Mouse (Mus musculus) gastrocnemius, postnatal 36 days (tissue): ENCODE measurements around the gene Tenm4. TPM values are rescaled to one million over a fixed set of nuclear protein-coding genes. Genes with fewer than 3 reads are reported as not detected.

Source experiments
- DNase-seq, 2 experiments: peaks; one replicate each; pipeline ENCODE4 v3.0.0; 2022
- intact Hi-C: fragments of 180-260 bp; cut with DNase I; formaldehyde crosslinking; loops from one replicate; pipeline ENCODE4 v1.15.1; 2025
- long read RNA-seq, 2 experiments: library from polyadenylated mRNA; stranded (forward); transcript quantifications; one replicate each; pipeline ENCODE4 v2.0.0; 2021
- total RNA-seq, 2 experiments: library from RNA; stranded (reverse); gene quantifications; 2 replicates each; pipeline ENCODE4 v1.2.3; 2021

Tenm4 gene
- 1 to 10 TPM in 1 of 2 experiments, under 1 TPM in 1; 0.69 to 1.1 TPM for total RNA-seq
- long read RNA-seq, experiment 1 = 0 reads
- long read RNA-seq, experiment 2 = 0 reads

DNA sequence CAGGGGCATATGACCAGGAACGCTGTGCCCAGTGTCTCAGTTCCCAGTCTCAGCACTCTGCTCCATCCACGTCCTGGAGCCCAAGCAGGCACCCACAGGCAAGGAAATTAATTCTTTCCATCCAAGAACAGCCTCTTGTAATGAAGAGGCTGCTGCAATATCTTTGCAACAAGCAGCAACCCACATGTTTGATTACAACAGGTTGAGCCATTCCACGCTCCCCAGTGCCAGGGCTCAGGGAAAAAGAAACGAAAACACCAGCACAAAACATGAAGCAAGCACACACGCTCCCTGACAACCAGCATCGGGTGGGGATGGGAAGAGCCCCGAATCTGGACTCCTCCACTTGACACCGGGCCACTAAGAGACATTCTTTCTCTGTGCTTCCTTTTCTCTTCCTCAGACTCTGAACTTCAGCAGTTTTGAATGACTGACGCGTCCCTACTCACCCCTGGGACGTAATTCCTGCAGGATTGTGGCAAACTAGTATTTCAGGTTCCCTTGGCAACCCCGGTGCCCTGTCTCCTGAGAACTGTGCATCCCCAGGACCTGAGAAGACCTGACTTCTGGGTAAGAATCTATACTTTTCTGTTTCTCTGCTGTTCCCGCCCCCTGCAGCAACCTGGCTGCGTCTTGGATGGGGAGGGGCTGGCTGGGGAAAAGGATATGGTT, at the start of gene Tenm4:
Gene Tenm4, plus strand, starts transcription at position 323 of the 672 bp plus-strand sequence.
- DNase-seq = no peak
- intact Hi-C loops = no loop called here

DNA sequence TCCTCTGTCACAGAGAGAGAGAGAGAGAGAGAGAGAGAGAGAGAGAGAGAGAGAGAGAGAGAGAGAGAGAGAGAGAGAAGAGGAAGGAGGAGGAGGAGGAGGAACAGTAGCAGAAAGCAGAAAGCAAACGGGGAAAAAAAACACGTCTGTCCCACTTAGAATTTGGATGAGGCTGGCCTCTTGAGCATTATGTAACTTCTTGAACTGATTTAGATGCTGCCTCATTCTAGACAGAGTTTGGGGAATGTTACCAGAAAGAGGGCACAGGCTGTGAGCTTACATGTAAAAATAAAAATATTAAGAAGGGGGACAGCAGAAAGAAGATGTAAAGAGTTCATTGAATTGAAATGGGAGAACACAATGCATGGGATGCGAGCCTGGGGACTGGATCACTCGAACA, 40.3 kb upstream of the Tenm4 start:
- no peak for DNase-seq
- intact Hi-C loops = no loop called here

DNA sequence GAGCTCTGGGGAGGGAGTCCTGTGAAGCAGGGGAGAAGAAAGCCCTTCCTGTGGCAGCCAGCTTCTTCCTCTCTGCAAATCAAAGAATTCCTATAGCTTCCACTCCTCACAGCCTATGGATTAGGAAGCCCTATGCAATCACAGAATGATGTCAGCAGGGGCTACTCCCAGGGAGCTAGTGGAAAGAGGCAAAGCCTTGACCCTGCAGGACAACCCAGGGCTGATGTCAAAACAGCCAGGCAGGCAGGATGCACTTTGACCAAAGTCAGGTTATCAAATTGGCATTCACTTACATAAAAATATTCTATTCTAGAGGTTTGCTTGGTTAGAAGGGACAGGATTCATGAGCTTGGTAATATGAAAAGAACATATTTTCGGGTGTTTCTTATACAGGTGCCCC, 39.9 kb upstream of the Tenm4 start:
- intact Hi-C loops = no loop called here
- no peak for DNase-seq

DNA sequence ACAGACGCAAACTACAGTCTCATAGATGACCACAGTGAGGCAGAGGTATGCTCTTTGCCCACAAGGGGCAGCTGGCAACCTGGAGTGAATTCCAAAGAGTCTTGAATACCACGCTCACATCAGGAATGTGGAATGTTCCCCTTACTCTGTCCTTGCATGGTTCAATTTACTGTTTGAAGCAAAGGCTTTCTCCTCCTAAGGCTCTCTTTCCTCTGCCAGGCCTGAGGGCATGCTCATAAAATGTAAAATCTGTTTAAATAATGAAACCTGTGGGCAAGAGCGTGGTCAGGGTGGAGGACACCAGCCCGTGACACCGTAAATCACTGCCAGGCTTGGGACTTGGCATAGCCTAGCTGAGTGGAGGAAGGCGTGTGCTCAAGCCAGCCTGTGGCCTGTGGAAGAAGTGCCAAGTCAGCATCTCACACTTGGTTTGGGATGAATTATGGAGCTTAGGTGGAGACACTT, 34.5 kb upstream of the Tenm4 start:
- intact Hi-C loops = no loop called here
- peak in 1 of 2 experiments; percentile 22 for DNase-seq

DNA sequence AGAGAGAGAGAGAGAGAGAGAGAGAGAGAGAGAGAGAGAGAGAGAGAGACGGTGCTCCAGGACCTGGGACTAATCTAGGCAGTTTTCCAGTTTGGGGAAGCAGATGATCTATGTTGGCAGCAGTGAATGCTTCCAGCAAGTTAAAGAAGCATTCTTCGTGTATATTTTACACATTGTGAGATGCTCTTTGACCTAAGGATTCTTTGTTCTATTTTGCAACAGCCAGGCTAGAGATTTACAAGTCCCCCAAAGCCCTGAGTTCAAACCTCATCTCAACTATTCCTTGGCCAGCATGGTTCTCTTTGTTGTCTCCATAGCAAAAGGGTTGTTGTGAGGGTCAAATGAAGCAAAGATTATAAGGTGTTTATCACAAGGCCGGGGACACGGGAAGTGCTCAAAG, 29.2 kb upstream of the Tenm4 start:
- DNase-seq = no peak
- intact Hi-C loops = no loop called here

DNA sequence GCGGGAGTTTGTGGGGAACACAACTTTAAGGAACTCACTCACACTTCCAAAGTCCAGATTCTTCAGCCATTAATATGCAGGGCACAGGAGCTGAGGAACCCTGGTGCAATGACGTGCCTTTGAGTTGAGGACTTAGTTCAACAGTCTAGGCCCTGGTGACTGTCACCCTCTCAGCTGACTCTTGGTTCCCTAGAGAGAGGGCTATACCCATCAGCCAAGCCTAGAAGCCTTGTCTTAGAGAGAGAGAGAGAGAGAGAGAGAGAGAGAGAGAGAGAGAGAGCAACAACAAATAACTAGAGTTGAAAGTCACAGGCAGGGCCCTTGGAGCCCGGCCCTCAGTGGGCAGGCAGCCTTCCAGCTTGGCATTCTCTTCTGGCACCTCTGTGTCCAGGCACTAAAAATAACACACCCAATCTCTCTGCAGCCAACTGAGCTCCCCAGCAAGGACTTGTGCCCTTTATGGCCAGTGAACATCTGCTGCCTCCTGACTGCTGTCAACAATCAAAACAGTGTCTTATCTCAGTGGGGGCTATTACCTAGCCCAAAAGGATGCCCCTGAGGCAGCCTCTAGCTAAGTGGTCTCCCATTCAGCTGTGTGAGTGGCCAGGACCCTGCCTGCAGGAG, 28.0 kb upstream of the Tenm4 start:
- DNase-seq = peak; percentile 79
- intact Hi-C loops = no loop called here

DNA sequence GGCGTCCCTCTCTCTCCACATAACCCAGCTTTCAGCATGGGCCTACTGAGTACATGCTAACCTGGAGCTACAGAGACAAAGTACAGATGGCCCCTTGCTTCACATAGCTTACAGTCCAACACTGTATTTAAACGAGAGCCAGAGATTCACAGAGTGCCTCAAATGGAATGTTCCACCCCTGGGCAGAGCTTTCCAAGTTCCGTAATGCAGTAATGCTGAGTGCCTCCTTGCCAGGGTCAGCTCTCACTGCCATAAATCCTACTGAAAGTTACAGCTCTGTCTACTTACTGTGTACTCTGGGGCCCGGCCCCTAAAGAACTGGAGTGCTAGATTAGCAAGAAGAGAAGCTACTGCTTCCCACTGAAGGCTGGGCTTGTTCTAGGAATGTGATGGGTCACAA, 23.6 kb upstream of the Tenm4 start:
- intact Hi-C loops = no loop called here

DNA sequence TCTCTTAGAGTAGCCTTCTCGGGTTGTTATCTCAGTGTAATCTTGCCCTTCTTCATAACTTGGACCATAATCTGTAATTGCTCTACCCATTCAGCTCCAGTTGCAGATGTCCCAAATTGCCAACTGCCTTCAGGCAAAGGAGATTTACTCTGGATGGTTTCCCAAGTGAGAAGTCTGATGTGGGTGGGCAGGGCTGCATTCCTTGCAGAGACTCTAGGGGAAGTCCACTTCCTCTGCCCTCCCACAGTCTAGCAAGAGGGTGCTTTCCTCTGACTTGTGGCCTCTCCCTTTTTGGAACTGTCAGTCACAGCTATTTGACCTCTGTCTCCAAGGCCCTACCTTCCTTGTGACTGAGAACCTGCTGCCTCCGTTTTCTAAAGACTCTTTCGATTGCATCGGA, 22.9 kb upstream of the Tenm4 start:
- intact Hi-C loops = no loop called here

More for the DNA sequence above, 23.6 kb upstream of the Tenm4 start:
- DNase-seq = peak in 1 of 2 experiments; percentile 10

DNA sequence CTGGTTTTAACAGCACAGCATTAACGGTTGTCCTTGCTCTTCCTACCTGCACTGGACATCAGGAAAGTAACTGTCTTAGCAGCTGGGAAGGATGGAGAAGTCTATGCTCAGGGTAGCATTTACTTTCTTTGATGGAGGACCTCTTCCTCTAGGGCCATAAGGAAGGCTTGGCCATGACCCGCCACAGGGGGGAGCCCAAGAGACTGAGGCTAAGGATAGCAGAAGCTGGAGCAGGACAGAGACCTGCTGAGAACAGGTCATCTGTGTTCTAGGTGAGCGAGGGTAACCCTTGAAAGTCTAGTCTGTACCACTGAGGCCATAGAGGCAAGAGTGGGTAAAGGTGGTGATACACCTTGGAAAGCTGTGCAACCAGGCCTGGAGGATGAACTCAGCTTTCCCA, 19.8 kb upstream of the Tenm4 start:
- intact Hi-C loops = loop anchor here (5.0 kb wide), 1 partner anchor 766 kb away; no protein-coding TSS in a partner anchor
- DNase-seq = peak; percentile 39 to 49

More for the DNA sequence above, 22.9 kb upstream of the Tenm4 start:
- no peak for DNase-seq

DNA sequence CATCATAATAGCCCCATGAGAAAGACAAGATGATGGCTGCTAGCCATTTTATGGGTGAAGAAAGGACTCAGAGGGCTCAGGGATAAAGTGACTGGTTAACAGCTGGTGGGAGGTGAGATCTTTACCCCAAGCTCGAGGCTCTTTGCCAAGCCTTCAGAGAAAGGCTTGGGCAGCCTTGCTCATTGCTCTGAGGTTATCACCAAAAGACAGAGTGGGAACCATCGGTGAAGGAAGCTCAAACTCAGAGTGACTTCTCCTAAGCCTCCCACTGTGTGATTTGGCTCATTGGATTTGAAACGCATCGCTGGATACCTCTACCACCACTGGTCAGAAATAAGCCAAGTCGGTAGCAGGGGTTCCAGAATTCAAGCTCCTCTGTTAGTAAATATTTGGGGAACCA, 19.1 kb upstream of the Tenm4 start:
- intact Hi-C loops = loop anchor here (5.0 kb wide), 1 partner anchor 765 kb away; no protein-coding TSS in a partner anchor
- no peak for DNase-seq

DNA sequence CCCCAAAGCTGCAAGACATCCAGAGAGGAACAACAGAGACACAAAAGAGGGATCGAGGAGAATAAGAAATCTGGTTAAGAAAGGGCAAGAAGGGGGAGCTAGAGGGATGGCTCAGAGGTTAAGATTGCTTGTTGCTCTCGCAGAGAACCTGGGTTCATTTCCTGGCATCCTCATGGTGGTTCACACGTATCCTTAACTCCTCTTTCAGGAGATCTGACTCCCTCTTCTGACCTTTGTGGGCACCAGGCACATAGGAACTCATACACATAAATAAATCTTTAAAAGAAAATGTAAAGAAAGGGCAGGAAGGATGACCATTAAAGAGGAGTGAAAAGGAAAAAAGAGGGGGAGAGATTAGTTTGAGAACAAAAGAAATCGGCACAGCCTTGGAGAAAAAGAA, 18.6 kb upstream of the Tenm4 start:
- DNase-seq = no peak
- intact Hi-C loops = loop anchor here (5.0 kb wide), 1 partner anchor 765 kb away; no protein-coding TSS in a partner anchor

DNA sequence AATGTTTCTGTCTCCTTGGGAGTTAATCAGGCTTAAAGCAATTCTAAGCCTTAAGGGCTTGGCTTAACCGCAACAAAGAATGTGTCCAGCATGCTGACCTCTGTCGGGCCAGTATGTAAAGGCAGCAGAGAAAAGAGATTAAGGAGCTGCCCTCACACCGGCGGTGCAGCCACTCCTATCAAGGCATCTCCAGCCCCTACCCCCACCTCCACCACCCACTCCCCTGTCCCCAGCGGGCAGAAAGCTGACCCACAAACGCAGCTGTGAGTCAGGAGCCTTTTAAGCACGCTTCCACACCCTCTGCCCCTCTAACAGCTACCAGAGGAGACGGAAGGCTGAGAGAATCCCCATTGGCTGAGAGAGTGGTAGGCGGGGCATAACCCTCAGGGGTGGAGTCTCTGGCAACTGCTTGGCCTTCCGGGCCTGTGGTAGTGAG, 18.1 kb upstream of the Tenm4 start:
- peak; percentile 17 to 20 for DNase-seq
- intact Hi-C loops = loop anchor here (5.0 kb wide), 1 partner anchor 764 kb away; no protein-coding TSS in a partner anchor

DNA sequence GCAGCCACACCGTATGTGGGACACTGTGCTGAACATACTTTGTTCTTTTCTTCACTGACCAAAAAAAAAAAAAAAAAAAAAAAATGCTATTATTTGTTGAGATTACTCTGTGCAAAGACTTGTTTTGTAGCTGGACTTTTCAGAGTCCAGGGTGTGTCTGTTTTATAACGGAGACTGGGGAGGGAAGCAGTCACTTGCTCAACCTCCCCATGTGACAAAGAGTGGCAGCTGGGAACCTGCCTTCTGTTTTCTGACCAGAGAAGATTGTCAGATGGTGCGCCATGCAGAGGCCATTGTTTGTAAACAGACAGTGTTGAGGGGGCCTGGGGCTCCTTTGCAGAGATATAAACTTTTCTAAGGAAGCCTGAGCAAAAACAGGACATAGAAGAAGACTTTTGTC, 17.0 kb upstream of the Tenm4 start:
- no peak for DNase-seq
- intact Hi-C loops = loop anchor here (5.0 kb wide), 1 partner anchor 763 kb away; no protein-coding TSS in a partner anchor

DNA sequence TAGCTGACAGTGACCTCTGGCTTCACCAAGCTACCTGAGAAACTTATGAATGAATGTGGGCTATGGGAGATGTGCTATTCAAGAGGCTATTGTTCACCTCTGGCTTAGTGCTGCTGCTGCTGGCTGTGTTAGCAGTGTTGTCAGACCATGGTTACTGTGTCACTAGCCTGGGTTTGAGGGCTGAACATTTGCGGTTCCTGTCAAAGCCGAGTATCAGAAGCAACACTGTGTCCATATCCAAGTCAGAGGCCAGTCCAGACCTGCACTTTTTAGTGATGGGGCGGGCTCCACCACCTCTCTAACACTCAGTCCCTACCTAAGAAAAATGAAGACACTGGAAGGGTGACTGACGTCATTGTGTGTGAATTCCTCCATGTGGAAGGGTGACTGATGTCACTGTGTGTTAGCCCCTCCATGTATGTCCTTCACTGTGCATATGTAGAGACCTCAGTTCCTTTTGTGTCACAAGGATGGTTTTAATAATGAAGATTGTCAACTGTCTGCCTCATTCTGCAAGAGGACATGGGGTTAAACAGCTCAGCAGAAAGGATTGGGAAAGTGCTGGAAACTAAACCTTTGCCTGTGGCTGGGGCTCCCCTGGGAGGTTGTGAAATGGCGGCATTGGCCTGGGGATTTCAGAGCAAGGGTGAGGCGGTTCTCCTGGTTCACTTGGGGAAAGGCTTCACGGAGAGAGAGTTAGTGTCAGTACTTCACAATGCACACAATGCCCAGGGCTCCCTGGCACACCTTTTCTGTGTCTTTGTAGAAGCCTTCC, 14.4 kb upstream of the Tenm4 start:
- intact Hi-C loops = no loop called here

DNA sequence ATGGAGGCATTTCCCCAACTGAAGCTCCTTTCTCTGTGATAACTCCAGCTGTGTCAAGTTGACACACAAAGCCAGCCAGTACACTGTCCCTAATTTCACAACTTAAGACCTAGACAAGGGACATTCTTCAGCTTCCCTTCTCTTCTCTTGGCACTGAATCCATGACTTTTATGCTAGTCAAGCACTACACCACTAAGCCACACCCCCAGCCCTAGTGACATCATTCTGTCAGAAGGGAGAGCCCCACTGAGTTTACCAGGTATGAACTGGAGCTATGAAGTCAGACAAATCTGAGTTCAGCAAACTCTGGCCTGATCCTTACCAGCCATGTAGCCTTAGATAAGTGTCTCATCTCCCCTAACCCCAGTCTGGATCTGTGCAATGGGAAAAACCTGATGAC, 6.9 kb upstream of the Tenm4 start:
- no peak for DNase-seq
- intact Hi-C loops = no loop called here

More for the DNA sequence above, 14.4 kb upstream of the Tenm4 start:
- DNase-seq = no peak

DNA sequence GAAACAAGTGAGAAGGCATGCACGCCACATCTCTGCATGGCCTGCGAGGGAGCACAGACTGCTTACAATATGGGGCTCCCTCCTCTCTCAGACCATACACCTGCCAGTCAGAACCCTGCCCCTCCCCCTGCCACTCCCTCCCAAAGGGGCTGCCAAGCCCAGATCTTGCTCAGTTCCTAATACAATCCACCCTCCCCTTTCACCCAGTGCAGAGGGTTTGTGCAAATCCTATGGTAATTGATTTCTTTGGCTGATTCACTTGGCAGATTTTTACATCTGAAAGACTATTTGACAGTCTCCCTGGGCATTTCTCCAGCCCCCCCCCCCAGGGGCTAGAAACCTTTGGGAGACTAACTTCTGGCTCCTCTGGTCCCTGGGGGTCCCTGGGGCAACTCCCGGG, 2.1 kb upstream of the Tenm4 start:
- intact Hi-C loops = no loop called here
- no peak for DNase-seq

DNA sequence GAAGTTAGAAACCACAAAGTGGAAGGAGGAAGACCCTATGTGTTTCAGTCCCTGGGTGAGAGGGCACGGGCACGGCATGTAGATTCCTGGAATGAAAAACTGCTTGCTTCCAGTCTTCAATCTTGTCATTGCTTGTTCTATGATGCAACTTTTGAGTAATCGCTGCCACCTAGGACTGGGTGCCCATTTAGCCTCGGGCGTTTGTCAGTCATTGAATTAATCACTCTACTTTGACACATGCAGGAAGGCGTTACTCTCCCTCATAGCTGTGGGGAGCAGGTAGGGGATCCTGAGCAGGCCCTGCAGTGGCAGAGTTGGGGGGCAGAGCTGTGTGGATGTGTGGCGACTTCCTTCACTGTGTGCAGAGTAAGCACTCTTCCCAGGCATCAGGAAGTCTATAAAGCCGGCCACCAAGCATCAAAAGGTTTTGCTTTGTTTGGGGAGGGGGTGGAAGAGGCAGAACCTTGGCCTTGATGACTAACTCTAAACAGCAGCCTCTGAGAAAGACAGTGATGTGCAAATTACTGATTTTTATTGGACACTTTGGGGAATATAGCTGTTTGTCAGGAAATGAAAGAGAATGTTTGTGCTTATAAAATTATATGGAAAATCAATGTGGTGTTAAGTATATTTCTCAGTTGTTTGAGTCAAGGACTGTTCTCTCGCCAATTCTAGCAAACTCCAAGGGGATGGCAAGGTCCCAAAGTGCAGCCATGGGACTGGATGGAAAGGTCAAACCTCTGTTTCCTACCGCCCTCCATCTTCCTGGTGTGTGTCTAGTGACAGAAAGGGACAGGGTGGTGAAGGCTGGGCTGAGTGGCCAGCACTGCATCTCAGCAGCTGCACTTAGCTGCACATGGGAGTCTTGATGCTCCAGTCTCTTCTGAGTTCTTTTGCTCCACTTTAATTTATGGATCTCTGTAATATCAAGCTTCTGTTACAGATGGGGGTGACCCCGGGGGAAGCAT, 834 bp downstream of the Tenm4 start:
- intact Hi-C loops = no loop called here
- no peak for DNase-seq

DNA sequence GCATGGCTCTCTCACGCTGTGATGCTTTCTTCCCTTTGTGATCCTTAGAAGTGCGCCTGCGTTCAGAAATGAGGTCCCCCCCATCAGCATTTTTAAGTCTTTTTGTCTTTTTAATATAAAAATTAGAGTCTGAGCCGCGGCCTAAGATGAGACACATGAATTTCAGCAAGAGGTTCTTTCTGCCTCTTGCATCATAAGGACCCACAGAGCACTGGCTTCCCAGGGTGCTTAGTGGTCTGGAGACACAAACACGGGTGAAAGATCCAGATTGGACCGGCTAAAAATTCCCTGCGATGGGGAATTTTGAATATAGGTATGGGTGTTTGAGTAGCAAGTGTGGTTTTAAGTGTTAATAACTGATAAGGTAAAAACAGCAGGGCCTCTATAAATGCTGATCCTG, 5.7 kb downstream of the Tenm4 start:
- no peak for DNase-seq

DNA sequence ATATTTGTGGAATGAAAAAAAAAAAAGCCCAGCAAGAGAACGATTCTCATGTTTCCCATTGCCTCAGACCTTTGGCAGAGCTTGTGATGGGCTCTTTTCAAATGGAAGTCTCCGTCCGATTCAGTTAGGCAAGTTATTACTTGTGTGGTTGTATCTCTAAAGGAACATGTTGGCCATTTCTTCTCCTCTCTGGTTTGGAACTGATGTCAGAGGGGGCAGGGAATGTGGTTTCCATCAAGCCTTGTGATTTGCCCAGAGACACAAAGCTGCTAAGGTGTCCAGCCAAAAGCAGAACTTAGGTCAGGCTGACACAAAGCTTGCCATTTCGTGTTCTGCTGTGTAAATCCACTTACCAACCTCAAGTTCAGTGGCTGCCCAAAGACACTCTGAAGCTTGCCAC, 10.7 kb downstream of the Tenm4 start:
- intact Hi-C loops = no loop called here
- no peak for DNase-seq

More for the DNA sequence above, 5.7 kb downstream of the Tenm4 start:
- intact Hi-C loops = no loop called here

DNA sequence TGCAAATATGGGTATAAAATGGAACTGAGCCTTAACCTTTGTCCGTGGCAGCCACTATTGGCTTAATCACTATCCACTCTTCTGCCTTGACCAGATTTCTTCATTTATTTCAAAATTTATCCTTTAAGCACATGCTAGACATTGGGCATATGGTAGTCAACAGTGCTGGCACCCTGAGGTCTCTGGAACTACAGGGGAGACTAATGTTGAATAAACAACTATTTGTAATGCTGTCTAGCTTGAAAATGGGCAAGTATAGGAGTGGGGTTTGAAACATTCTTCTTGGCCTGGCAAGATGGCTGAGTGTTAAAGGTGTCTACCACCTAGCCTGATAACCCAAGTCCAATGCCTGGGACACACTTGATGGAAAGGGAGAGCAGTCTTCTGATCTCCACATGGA, 12.1 kb downstream of the Tenm4 start:
- DNase-seq = no peak
- intact Hi-C loops = no loop called here
